Mouse (Mus musculus): ENCODE results near the gene Ksr1. TPM values are rescaled to one million over a fixed set of nuclear protein-coding genes. Genes with fewer than 3 reads are reported as not detected.

Ksr1 gene
- total and polyA plus RNA-seq, 2 experiments: 0.65 to 1.5 TPM

GRCm38 (mm10) chr11:79019839-79020534 lies 126.2 kb downstream of the Ksr1 start:
- 74% methylated on average over 17 of the region's 17 CpGs for WGBS
- TF ChIP-seq POLR2A (IDR thresholded peaks at IDR 0.05; ENCODE audit: extremely low read depth, insufficient read depth, low read length) (no peak), CTCF (IDR thresholded peaks at IDR 0.05; ENCODE audit: low read depth, low read length) (peak; percentile 81)
- DNase-seq (ENCODE audit: extremely low read depth, low read depth, low spot score): peak; percentile 23
- Histone ChIP-seq H3K27ac (replicated peaks; ENCODE audit: insufficient read depth, low read depth, low read length) (no peak overlapping the region), H3K79me2 (ENCODE audit: control insufficient read depth, insufficient read depth, low read length) (no peaks in the 10 kb centered on the region), H3K27me3 (ENCODE audit: control insufficient read depth, insufficient read depth, low read length) (no peaks in the 10 kb centered on the region), H3K4me1 (ENCODE audit: control insufficient read depth, insufficient read depth, low read length) (peaks cover 3% of the 10 kb centered on the region; the same call in 1 of the 2 replicates), H3K4me3 (ENCODE audit: insufficient read depth, low read depth, low read length) (no peak overlapping the region), H3K9ac (ENCODE audit: low read depth, low read length) (no peak overlapping the region), H3K36me3 (ENCODE audit: control insufficient read depth, insufficient read depth, low read length) (no peaks in the 10 kb centered on the region)

GRCm38 (mm10) chr11:79018954-79019704 lies 127.1 kb downstream of the Ksr1 start:
- Histone ChIP-seq H3K27me3 (ENCODE audit: control insufficient read depth, insufficient read depth, low read length) (no peaks in the 10 kb centered on the region), H3K9ac (ENCODE audit: low read depth, low read length) (no peak overlapping the region), H3K36me3 (ENCODE audit: control insufficient read depth, insufficient read depth, low read length) (no peaks in the 10 kb centered on the region), H3K27ac (replicated peaks; ENCODE audit: insufficient read depth, low read depth, low read length) (no peak overlapping the region), H3K79me2 (ENCODE audit: control insufficient read depth, insufficient read depth, low read length) (no peaks in the 10 kb centered on the region), H3K4me3 (ENCODE audit: insufficient read depth, low read depth, low read length) (no peak overlapping the region), H3K4me1 (ENCODE audit: control insufficient read depth, insufficient read depth, low read length) (peaks cover 3% of the 10 kb centered on the region; the same call in 1 of the 2 replicates)
- TF ChIP-seq CTCF (IDR thresholded peaks at IDR 0.05; ENCODE audit: low read depth, low read length) (peak; percentile 87), POLR2A (IDR thresholded peaks at IDR 0.05; ENCODE audit: extremely low read depth, insufficient read depth, low read length) (no peak)
- WGBS: 56% methylated on average over 11 of the region's 11 CpGs
- DNase-seq (ENCODE audit: extremely low read depth, low read depth, low spot score): peak; percentile 28

GRCm38 (mm10) chr11:79017161-79017606 lies 129.0 kb downstream of the Ksr1 start:
- no peak overlapping the region for H3K4me3 ChIP-seq (ENCODE audit: insufficient read depth, low read depth, low read length)
- 69% methylated on average over 7 of the region's 7 CpGs for WGBS
- no peaks in the 10 kb centered on the region for H3K36me3 ChIP-seq (ENCODE audit: control insufficient read depth, insufficient read depth, low read length)
- no peaks in the 10 kb centered on the region for H3K79me2 ChIP-seq (ENCODE audit: control insufficient read depth, insufficient read depth, low read length)
- H3K9ac ChIP-seq (ENCODE audit: low read depth, low read length): no peak overlapping the region
- TF ChIP-seq POLR2A (IDR thresholded peaks at IDR 0.05; ENCODE audit: extremely low read depth, insufficient read depth, low read length): no peak
- no peak overlapping the region for H3K27ac ChIP-seq (replicated peaks; ENCODE audit: insufficient read depth, low read depth, low read length)
- no peaks in the 10 kb centered on the region for H3K27me3 ChIP-seq (ENCODE audit: control insufficient read depth, insufficient read depth, low read length)
- DNase-seq (ENCODE audit: extremely low read depth, low read depth, low spot score): no peak
- no peaks in the 10 kb centered on the region for H3K4me1 ChIP-seq (ENCODE audit: control insufficient read depth, insufficient read depth, low read length)

- DNase-seq (ENCODE audit: extremely low read depth, low read depth, low spot score): no peak
- TF ChIP-seq POLR2A (IDR thresholded peaks at IDR 0.05; ENCODE audit: extremely low read depth, insufficient read depth, low read length) (no peak), CTCF (IDR thresholded peaks at IDR 0.05; ENCODE audit: low read depth, low read length) (no peak)
- Histone ChIP-seq H3K4me1 (ENCODE audit: control insufficient read depth, insufficient read depth, low read length) (no peaks in the 10 kb centered on the region), H3K4me3 (ENCODE audit: insufficient read depth, low read depth, low read length) (no peak overlapping the region), H3K9ac (ENCODE audit: low read depth, low read length) (no peak overlapping the region), H3K36me3 (ENCODE audit: control insufficient read depth, insufficient read depth, low read length) (no peaks in the 10 kb centered on the region), H3K27me3 (ENCODE audit: control insufficient read depth, insufficient read depth, low read length) (no peaks in the 10 kb centered on the region), H3K27ac (replicated peaks; ENCODE audit: insufficient read depth, low read depth, low read length) (no peak overlapping the region), H3K79me2 (ENCODE audit: control insufficient read depth, insufficient read depth, low read length) (no peaks in the 10 kb centered on the region)
- WGBS: 82% methylated on average over 12 of the region's 12 CpGs
Measured at GRCm38 (mm10) chr11:79016236-79016635, 130.0 kb downstream of the Ksr1 start.

GRCm38 (mm10) chr11:79015660-79016215 lies 130.5 kb downstream of the Ksr1 start:
- no peak overlapping the region for H3K27ac ChIP-seq (replicated peaks; ENCODE audit: insufficient read depth, low read depth, low read length)
- H3K27me3 ChIP-seq (ENCODE audit: control insufficient read depth, insufficient read depth, low read length): no peaks in the 10 kb centered on the region
- TF ChIP-seq POLR2A (IDR thresholded peaks at IDR 0.05; ENCODE audit: extremely low read depth, insufficient read depth, low read length): no peak
- no peak for TF ChIP-seq CTCF (IDR thresholded peaks at IDR 0.05; ENCODE audit: low read depth, low read length)
- H3K4me1 ChIP-seq (ENCODE audit: control insufficient read depth, insufficient read depth, low read length): no peaks in the 10 kb centered on the region
- DNase-seq (ENCODE audit: extremely low read depth, low read depth, low spot score): no peak
- WGBS: 93% methylated on average over 24 of the region's 24 CpGs
- H3K9ac ChIP-seq (ENCODE audit: low read depth, low read length): no peak overlapping the region
- H3K4me3 ChIP-seq (ENCODE audit: insufficient read depth, low read depth, low read length): no peak overlapping the region
- H3K79me2 ChIP-seq (ENCODE audit: control insufficient read depth, insufficient read depth, low read length): no peaks in the 10 kb centered on the region
- H3K36me3 ChIP-seq (ENCODE audit: control insufficient read depth, insufficient read depth, low read length): no peaks in the 10 kb centered on the region

Data from liver, adult 2 months (tissue).